Mouse (Mus musculus) erythroblast, embryonic 14.5 days (primary cell): ENCODE data around the gene Sim2. TPM values are rescaled to one million over a fixed set of nuclear protein-coding genes. Genes with fewer than 3 reads are reported as not detected.

Source experiments
- H3K27me3 ChIP-seq: 2 replicates; pipeline ENCODE4 v1.6.1; 2012; ENCODE audit warnings: inconsistent platforms; ENCODE audit not compliant: control insufficient read depth
- H3K36me3 ChIP-seq: 2 replicates; pipeline ENCODE4 v1.6.1; 2012; ENCODE audit warnings: mild to moderate bottlenecking, inconsistent platforms; ENCODE audit not compliant: control insufficient read depth
- H3K4me1 ChIP-seq: 2 replicates; pipeline ENCODE4 v1.6.1; 2012; ENCODE audit warnings: inconsistent platforms; ENCODE audit not compliant: control insufficient read depth
- H3K4me3 ChIP-seq: replicated peaks from 2 replicates; pipeline ENCODE3; 2012; ENCODE audit warnings: moderate library complexity, mild to moderate bottlenecking, inconsistent platforms
- H3K9me3 ChIP-seq: 2 replicates; pipeline ENCODE4 v1.6.1; 2012; ENCODE audit warnings: low read length, inconsistent platforms, mixed read lengths; ENCODE audit not compliant: control insufficient read depth
- GATA1 ChIP-seq: IDR thresholded peaks from 2 replicates; pipeline ENCODE4 v1.6.1; 2012; ENCODE audit warnings: low read length, inconsistent platforms, mixed read lengths
- TAL1 ChIP-seq: IDR thresholded peaks from 3 replicates; pipeline ENCODE4 v1.6.1; 2012; ENCODE audit warnings: low read length, inconsistent platforms, mixed read lengths
- polyA plus RNA-seq: library from polyadenylated mRNA; stranded (reverse); fragments of >175 nt; gene quantifications from 2 replicates; pipeline ENCODE4 v1.2.3, GENCODE M21; 2012

The Sim2 gene
- polyA plus RNA-seq, 1 experiment, result not detected

- Histone ChIP-seq H3K9me3 (0 out of 2 replicates have a peak, but pooled peaks cover 2% of the 10 kb centered on the region), H3K4me3 (no peak overlapping the region), H3K36me3 (no peaks in the 10 kb centered on the region), H3K27me3 (no peaks in the 10 kb centered on the region), H3K4me1 (no peaks in the 10 kb centered on the region)
- TF ChIP-seq GATA1, result no peak
- TF ChIP-seq TAL1, result no peak
Observed at GRCm38 (mm10) chr16:94055176-94055575, 29.6 kb upstream of the Sim2 start.

GRCm38 (mm10) chr16:94055576-94055975, 29.2 kb upstream of the Sim2 start:
- H3K27me3 ChIP-seq, result no peaks in the 10 kb centered on the region
- TF ChIP-seq TAL1 (no peak), GATA1 (no peak)
- H3K4me3 ChIP-seq, result no peak overlapping the region
- 0 out of 2 replicates have a peak, but pooled peaks cover 2% of the 10 kb centered on the region for H3K9me3 ChIP-seq
- no peaks in the 10 kb centered on the region for H3K36me3 ChIP-seq
- no peaks in the 10 kb centered on the region for H3K4me1 ChIP-seq

DNA sequence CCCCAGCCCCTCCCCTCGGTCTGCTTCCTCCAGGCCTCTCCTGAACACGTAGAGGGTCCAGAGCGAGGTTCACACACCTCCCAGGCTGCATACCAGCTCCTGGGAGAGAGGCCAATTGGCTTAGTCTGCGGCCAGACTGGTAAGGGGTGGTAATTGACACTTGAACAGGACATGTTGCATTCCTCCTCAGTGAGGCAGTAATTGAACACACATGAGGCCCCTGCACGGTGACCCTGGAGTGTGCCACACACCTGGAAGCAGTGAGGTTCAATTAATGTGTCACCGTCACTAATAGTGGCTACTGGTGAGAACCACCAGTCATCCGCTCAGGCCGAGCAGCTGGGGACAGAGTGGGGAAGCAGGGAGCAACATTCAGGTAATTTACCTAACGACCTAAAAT, 24.9 kb upstream of the Sim2 start:
- Histone ChIP-seq H3K4me3 (no peak overlapping the region), H3K36me3 (no peaks in the 10 kb centered on the region), H3K9me3 (peaks cover 2% of the 10 kb centered on the region; the same call in 1 of the 2 replicates), H3K4me1 (no peaks in the 10 kb centered on the region), H3K27me3 (no peaks in the 10 kb centered on the region)
- TF ChIP-seq TAL1, result no peak
- TF ChIP-seq GATA1, result no peak

DNA sequence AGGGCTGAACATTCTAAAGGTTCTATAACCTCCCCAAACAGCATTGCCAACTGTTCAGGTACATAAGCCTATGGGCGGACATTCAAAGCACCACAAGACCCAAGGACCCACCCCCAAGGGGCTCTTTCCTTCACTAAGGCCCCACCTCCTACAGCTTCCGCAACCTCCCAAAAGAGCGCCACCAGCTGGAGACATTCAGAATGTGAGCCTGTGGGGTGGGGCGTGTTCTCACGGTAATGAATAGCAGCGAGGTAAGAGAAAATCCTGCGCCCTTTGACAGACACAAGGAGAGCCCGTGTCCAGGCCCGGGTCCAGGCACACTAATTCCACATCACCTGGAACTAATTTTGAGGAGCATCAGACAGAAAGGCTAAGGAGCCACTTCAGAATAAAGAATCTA, 20.5 kb upstream of the Sim2 start:
- Histone ChIP-seq H3K36me3 (no peaks in the 10 kb centered on the region), H3K4me3 (no peak overlapping the region), H3K27me3 (no peaks in the 10 kb centered on the region), H3K9me3 (peaks cover 23% of the 10 kb centered on the region), H3K4me1 (no peaks in the 10 kb centered on the region)
- TF ChIP-seq GATA1 (no peak), TAL1 (no peak)

DNA sequence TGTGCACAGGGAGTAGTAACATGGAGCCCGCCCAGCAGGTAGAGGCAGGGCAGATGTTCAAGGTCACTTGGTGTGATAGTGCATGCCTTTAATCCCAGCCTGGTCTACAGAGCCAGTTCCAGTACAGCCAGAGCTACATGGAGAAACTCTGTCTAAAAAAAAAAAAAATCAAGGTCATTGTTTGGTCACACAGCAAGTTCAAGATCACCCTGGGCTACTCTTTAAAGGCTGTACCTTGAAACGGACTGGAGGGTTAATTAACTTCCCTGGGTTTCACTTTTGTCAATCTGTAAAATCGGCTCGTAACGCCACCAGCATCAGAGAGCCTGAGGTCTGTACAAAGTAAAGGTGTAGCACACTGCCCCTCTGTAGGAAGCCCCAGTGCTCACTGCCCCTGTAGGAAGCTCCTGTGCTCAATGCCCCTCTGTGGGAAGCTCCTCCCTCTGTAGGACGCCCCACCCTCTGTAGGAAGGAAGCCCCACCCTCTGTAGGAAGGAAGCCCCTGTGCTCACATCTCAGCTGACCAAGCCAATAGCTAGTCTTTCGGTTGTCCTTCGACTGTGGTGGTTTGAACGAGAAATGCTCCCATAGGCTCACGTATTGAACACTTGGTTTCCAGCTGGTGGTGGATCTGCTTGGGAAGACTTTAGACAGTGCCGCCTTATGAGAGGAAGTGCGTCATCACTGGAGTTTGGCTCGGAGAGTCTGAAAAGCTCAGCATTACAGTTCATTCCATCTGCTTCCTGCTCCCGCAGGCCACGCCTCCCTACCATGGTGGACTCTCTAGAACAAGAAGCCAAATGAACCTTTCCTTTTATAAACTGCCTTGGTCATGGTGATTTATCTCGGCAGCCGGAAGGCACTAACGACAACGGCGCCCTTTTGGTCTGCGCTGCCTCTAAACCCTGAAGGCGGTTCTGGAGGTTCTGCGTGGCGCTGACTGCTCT, 18.7 kb upstream of the Sim2 start:
- no peak for TF ChIP-seq GATA1
- no peak for TF ChIP-seq TAL1
- Histone ChIP-seq H3K4me3 (no peak overlapping the region), H3K36me3 (no peaks in the 10 kb centered on the region), H3K4me1 (no peaks in the 10 kb centered on the region), H3K9me3 (peaks cover 22% of the 10 kb centered on the region), H3K27me3 (no peaks in the 10 kb centered on the region)

- TF ChIP-seq TAL1 (no peak), GATA1 (no peak)
Observed at GRCm38 (mm10) chr16:94066771-94067170, 18.0 kb upstream of the Sim2 start.

GRCm38 (mm10) chr16:94067280-94067679, 17.5 kb upstream of the Sim2 start:
- Histone ChIP-seq H3K4me1 (no peaks in the 10 kb centered on the region), H3K36me3 (no peaks in the 10 kb centered on the region), H3K27me3 (no peaks in the 10 kb centered on the region), H3K9me3 (peaks cover 22% of the 10 kb centered on the region), H3K4me3 (no peak overlapping the region)
- no peak for TF ChIP-seq TAL1
- TF ChIP-seq GATA1, result no peak

More at GRCm38 (mm10) chr16:94066771-94067170, 18.0 kb upstream of the Sim2 start:
- Histone ChIP-seq H3K36me3 (no peaks in the 10 kb centered on the region), H3K27me3 (no peaks in the 10 kb centered on the region), H3K9me3 (peaks cover 22% of the 10 kb centered on the region), H3K4me3 (no peak overlapping the region), H3K4me1 (no peaks in the 10 kb centered on the region)

GRCm38 (mm10) chr16:94069061-94069460, 15.7 kb upstream of the Sim2 start:
- peaks cover 3% of the 10 kb centered on the region; the same call in 1 of the 2 replicates for H3K27me3 ChIP-seq
- peaks cover 22% of the 10 kb centered on the region for H3K9me3 ChIP-seq
- TF ChIP-seq TAL1, result no peak
- no peak for TF ChIP-seq GATA1
- H3K4me1 ChIP-seq, result no peaks in the 10 kb centered on the region
- H3K36me3 ChIP-seq, result no peaks in the 10 kb centered on the region
- no peak overlapping the region for H3K4me3 ChIP-seq

DNA sequence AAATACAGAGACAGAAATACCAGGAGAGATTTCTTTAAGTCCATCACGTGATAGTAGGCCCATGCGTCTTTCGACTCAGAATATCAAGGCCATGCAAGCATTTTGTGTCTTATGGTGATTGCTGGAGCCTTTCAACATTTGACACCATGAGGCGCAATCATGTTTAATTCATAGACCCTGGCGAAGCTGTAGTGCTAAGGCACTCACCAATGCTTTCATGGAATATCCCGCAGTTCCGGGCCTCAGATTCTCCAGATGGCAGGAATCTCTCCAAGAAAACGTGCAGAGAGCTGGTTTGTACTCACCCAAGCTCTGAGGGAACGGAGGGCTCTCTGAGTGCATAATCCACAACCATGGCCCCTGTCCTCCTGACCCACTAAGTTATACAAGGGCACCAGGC, 13.8 kb upstream of the Sim2 start:
- Histone ChIP-seq H3K9me3 (peaks cover 20% of the 10 kb centered on the region), H3K4me1 (no peaks in the 10 kb centered on the region), H3K36me3 (no peaks in the 10 kb centered on the region), H3K27me3 (peaks cover 14% of the 10 kb centered on the region), H3K4me3 (no peak overlapping the region)
- TF ChIP-seq GATA1 (no peak), TAL1 (no peak)

- TF ChIP-seq TAL1, result no peak
- no peak for TF ChIP-seq GATA1
- Histone ChIP-seq H3K4me3 (no peak overlapping the region), H3K4me1 (no peaks in the 10 kb centered on the region), H3K27me3 (peaks cover 20% of the 10 kb centered on the region), H3K36me3 (no peaks in the 10 kb centered on the region), H3K9me3 (peaks cover 15% of the 10 kb centered on the region)
Observed at GRCm38 (mm10) chr16:94071468-94071867, 13.3 kb upstream of the Sim2 start.
